Mouse (Mus musculus): ENCODE data around the gene Ier2. TPM values are rescaled to one million over a fixed set of nuclear protein-coding genes. Genes with fewer than 3 reads are reported as not detected.

Gene Ier2
- polyA plus RNA-seq, 1 experiment from 2014 or later = 16.0 TPM

- H3K36me3 ChIP-seq (ENCODE audit: control insufficient read depth, insufficient read depth, low read length) = peaks cover 37% of the 10 kb centered on the region
- no peaks in the 10 kb centered on the region for H3K9me3 ChIP-seq (ENCODE audit: control insufficient read depth, low read length)
- no peak for DNase-seq
- H3K4me1 ChIP-seq (ENCODE audit: control insufficient read depth, insufficient read depth, low read length) = peaks cover 4% of the 10 kb centered on the region
- H3K4me3 ChIP-seq (replicated peaks; ENCODE audit: low read depth, low read length) = no peak overlapping the region
- no peak for ATAC-seq (ENCODE audit: low FRiP score, low TSS enrichment)
- H3K27me3 ChIP-seq (ENCODE audit: control insufficient read depth, insufficient read depth, low read length) = no peaks in the 10 kb centered on the region
- 83% methylated on average over 6 of the region's 6 CpGs for WGBS
- no peak overlapping the region for H3K4me2 ChIP-seq (ENCODE audit: low read length)
- H3K27ac ChIP-seq (replicated peaks; ENCODE audit: low read depth, low read length) = no peak overlapping the region
- no peak overlapping the region for H3K9ac ChIP-seq (replicated peaks; ENCODE audit: low read length)
Measured at GRCm38 (mm10) chr8:84668731-84669485, 6.3 kb upstream of the Ier2 start.

- Histone ChIP-seq H3K4me2 (ENCODE audit: low read length) (no peak overlapping the region), H3K9me3 (ENCODE audit: control insufficient read depth, low read length) (no peaks in the 10 kb centered on the region), H3K36me3 (ENCODE audit: control insufficient read depth, insufficient read depth, low read length) (peaks cover 30% of the 10 kb centered on the region), H3K4me3 (replicated peaks; ENCODE audit: low read depth, low read length) (no peak overlapping the region), H3K27me3 (ENCODE audit: control insufficient read depth, insufficient read depth, low read length) (no peaks in the 10 kb centered on the region), H3K9ac (replicated peaks; ENCODE audit: low read length) (no peak overlapping the region), H3K4me1 (ENCODE audit: control insufficient read depth, insufficient read depth, low read length) (peaks cover 7% of the 10 kb centered on the region), H3K27ac (replicated peaks; ENCODE audit: low read depth, low read length) (no peak overlapping the region)
- 82% methylated on average over 1 of the region's 1 CpGs for WGBS
- no peak for DNase-seq
- no peak for ATAC-seq (ENCODE audit: low FRiP score, low TSS enrichment)
Measured at GRCm38 (mm10) chr8:84668081-84668480, 5.4 kb upstream of the Ier2 start.

- peak overlapping the region; percentile 72 for H3K9ac ChIP-seq (replicated peaks; ENCODE audit: low read length)
- peak overlapping the region; percentile 78 for H3K27ac ChIP-seq (replicated peaks; ENCODE audit: low read depth, low read length)
- no peaks in the 10 kb centered on the region for H3K27me3 ChIP-seq (ENCODE audit: control insufficient read depth, insufficient read depth, low read length)
- no peaks in the 10 kb centered on the region for H3K9me3 ChIP-seq (ENCODE audit: control insufficient read depth, low read length)
- DNase-seq (peak; percentile 50), ATAC-seq (ENCODE audit: low FRiP score, low TSS enrichment) (peak; percentile 2; the same call in 1 of the 2 replicates)
- WGBS = 2% methylated on average over 14 of the region's 14 CpGs
- H3K4me3 ChIP-seq (replicated peaks; ENCODE audit: low read depth, low read length) = peak overlapping the region; percentile 59
- peak overlapping the region; percentile 91 for H3K4me2 ChIP-seq (ENCODE audit: low read length)
- H3K36me3 ChIP-seq (ENCODE audit: control insufficient read depth, insufficient read depth, low read length) = peaks cover 13% of the 10 kb centered on the region
- peaks cover 22% of the 10 kb centered on the region for H3K4me1 ChIP-seq (ENCODE audit: control insufficient read depth, insufficient read depth, low read length)
Measured at GRCm38 (mm10) chr8:84665385-84665893, 2.8 kb upstream of the Ier2 start.

- DNase-seq = peak; percentile 91
- Histone ChIP-seq H3K4me1 (ENCODE audit: control insufficient read depth, insufficient read depth, low read length) (peaks cover 27% of the 10 kb centered on the region), H3K9me3 (ENCODE audit: control insufficient read depth, low read length) (no peaks in the 10 kb centered on the region), H3K36me3 (ENCODE audit: control insufficient read depth, insufficient read depth, low read length) (peaks cover 8% of the 10 kb centered on the region), H3K27ac (replicated peaks; ENCODE audit: low read depth, low read length) (peak overlapping the region; percentile 78), H3K27me3 (ENCODE audit: control insufficient read depth, insufficient read depth, low read length) (no peaks in the 10 kb centered on the region), H3K4me2 (ENCODE audit: low read length) (peak overlapping the region; percentile 91), H3K4me3 (replicated peaks; ENCODE audit: low read depth, low read length) (peak overlapping the region; percentile 59), H3K9ac (replicated peaks; ENCODE audit: low read length) (peak overlapping the region; percentile 72)
- ATAC-seq (ENCODE audit: low FRiP score, low TSS enrichment) = peak; percentile 66
- under 1% methylated on average over 29 of the region's 29 CpGs for WGBS
Measured at GRCm38 (mm10) chr8:84664566-84665384, 2.1 kb upstream of the Ier2 start.

- Histone ChIP-seq H3K27me3 (ENCODE audit: control insufficient read depth, insufficient read depth, low read length) (no peaks in the 10 kb centered on the region), H3K9ac (replicated peaks; ENCODE audit: low read length) (peak overlapping the region; percentile 72), H3K4me1 (ENCODE audit: control insufficient read depth, insufficient read depth, low read length) (peaks cover 29% of the 10 kb centered on the region), H3K4me2 (ENCODE audit: low read length) (peak overlapping the region; percentile 91), H3K4me3 (replicated peaks; ENCODE audit: low read depth, low read length) (peak overlapping the region; percentile 59), H3K9me3 (ENCODE audit: control insufficient read depth, low read length) (no peaks in the 10 kb centered on the region), H3K27ac (replicated peaks; ENCODE audit: low read depth, low read length) (peak overlapping the region; percentile 78), H3K36me3 (ENCODE audit: control insufficient read depth, insufficient read depth, low read length) (peaks cover 6% of the 10 kb centered on the region; the same call in 1 of the 2 replicates)
- DNase-seq (peak; percentile 97), ATAC-seq (ENCODE audit: low FRiP score, low TSS enrichment) (peak; percentile 82)
- WGBS = 3% methylated on average over 43 of the region's 43 CpGs
Measured at GRCm38 (mm10) chr8:84663483-84664327, 1.1 kb upstream of the Ier2 start.

- under 1% methylated on average over 61 of the region's 61 CpGs for WGBS
- Histone ChIP-seq H3K4me1 (ENCODE audit: control insufficient read depth, insufficient read depth, low read length) (peaks cover 29% of the 10 kb centered on the region), H3K27ac (replicated peaks; ENCODE audit: low read depth, low read length) (peak overlapping the region; percentile 63), H3K36me3 (ENCODE audit: control insufficient read depth, insufficient read depth, low read length) (no peaks in the 10 kb centered on the region), H3K9me3 (ENCODE audit: control insufficient read depth, low read length) (no peaks in the 10 kb centered on the region), H3K27me3 (ENCODE audit: control insufficient read depth, insufficient read depth, low read length) (no peaks in the 10 kb centered on the region), H3K9ac (replicated peaks; ENCODE audit: low read length) (peak overlapping the region; percentile 66), H3K4me3 (replicated peaks; ENCODE audit: low read depth, low read length) (peak overlapping the region; percentile 59), H3K4me2 (ENCODE audit: low read length) (peak overlapping the region; percentile 91)
- ATAC-seq (ENCODE audit: low FRiP score, low TSS enrichment) (peak; percentile 10; the same call in 1 of the 2 replicates), DNase-seq (peak; percentile 65)
Measured at GRCm38 (mm10) chr8:84661961-84662571, 586 bp downstream of the Ier2 start.

- H3K27ac ChIP-seq (replicated peaks; ENCODE audit: low read depth, low read length) = peak overlapping the region; percentile 63
- no peak for ATAC-seq (ENCODE audit: low FRiP score, low TSS enrichment)
- H3K9me3 ChIP-seq (ENCODE audit: control insufficient read depth, low read length) = no peaks in the 10 kb centered on the region
- H3K27me3 ChIP-seq (ENCODE audit: control insufficient read depth, insufficient read depth, low read length) = no peaks in the 10 kb centered on the region
- peak; percentile 44 for DNase-seq
- H3K4me3 ChIP-seq (replicated peaks; ENCODE audit: low read depth, low read length) = peak overlapping the region; percentile 59
- peak overlapping the region; percentile 91 for H3K4me2 ChIP-seq (ENCODE audit: low read length)
- no peaks in the 10 kb centered on the region for H3K36me3 ChIP-seq (ENCODE audit: control insufficient read depth, insufficient read depth, low read length)
- under 1% methylated on average over 24 of the region's 24 CpGs for WGBS
- H3K4me1 ChIP-seq (ENCODE audit: control insufficient read depth, insufficient read depth, low read length) = peaks cover 34% of the 10 kb centered on the region
- peak overlapping the region; percentile 66 for H3K9ac ChIP-seq (replicated peaks; ENCODE audit: low read length)
Measured at GRCm38 (mm10) chr8:84661458-84661871, 1.2 kb downstream of the Ier2 start.

Data from midbrain, embryonic 14.5 days (tissue).